Mouse (Mus musculus) ovary, postnatal 36 days (tissue): ENCODE measurements around the gene Socs1.

Experiments used
- DNase-seq: peaks from one replicate; pipeline ENCODE4 v3.0.0; 2022; ENCODE audit warnings: low spot score, mixed read lengths

Gene Socs1

DNA sequence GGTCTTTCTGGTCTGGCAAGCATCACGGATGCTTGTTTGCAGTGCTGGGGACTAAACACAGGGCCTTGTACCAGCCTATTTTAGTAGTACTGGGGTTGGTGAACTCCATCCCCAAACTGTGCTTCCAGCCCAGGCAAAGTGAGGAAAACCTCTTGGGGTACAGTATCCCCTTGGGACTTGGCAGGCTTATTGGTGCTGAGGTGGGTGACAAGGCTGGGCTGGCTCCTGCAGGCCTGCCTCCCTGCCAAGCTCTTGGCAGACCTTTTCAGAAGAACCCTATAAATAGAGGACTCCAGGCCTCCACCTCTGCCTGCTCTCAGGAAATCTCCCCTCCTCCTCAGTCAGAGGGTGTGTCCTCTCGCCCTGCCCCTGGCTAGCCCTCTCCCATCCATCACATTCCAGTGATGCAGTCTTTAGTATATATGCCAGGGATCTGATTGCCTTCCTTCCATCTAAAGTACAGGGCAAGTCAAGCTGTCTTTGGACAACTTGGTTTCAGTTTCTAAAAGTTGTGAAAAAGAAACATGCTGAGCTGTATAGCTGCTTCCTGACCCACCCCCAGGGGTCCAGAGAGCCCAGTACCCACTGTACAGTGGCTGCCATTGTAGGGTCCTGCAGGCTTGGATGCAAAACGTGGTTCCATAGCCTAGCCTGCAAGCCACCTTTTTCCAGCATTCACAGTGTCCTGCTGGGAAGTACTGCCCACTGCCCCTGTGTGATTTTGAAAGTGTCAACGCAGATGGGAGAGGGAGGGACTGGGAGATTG lies 1.6 kb upstream of the Socs1 start:
- DNase-seq, result no peak

DNA sequence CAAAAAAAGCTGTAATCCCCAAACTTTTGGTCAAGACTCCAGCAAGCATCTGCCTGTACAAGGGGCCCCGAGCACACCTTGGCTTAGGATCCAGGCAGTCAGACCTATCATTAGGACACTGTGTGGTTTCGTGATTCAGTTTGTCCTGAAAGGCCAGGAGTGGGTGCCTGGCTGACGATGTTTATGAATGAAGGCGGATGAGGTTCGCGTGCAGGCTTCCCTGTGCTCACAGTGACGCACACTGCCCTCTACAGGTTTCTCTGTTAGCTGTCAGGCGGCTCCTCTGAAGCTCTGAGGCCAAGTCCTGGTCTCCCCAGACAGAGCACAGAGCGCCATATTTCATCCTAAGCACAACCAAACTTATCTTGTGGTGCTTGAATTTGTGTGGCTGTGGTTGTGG lies 952 bp upstream of the Socs1 start:
- peak; percentile 72 for DNase-seq

DNA sequence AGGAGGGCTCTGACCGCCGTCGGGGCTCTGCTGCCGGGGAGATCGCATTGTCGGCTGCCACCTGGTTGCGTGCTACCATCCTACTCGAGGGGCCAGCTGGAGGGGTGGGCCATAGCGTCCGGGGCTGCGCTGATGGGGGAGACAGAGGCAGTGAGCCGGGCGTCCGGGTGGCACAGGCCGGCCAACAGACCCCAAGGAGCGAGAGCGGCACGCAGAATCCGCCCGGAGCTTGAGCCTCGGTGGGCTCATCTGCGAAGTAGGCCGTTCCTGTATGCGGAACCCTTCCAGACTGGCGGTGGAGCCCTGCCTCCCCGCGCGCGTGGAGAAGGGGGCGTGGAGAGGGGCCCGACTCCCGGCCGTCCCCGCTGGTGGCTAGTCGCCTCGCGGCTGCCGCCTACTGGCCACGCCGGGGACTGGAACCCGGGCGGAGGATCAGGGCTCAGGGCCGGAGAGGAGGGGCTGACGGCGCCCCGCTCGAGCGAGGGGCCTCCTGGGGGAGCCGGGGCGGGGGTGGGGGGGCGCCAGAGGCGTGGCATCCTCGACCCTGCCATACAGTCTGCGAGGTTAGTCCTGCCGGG lies 454 bp downstream of the Socs1 start:
- DNase-seq, result peak; percentile 95

DNA sequence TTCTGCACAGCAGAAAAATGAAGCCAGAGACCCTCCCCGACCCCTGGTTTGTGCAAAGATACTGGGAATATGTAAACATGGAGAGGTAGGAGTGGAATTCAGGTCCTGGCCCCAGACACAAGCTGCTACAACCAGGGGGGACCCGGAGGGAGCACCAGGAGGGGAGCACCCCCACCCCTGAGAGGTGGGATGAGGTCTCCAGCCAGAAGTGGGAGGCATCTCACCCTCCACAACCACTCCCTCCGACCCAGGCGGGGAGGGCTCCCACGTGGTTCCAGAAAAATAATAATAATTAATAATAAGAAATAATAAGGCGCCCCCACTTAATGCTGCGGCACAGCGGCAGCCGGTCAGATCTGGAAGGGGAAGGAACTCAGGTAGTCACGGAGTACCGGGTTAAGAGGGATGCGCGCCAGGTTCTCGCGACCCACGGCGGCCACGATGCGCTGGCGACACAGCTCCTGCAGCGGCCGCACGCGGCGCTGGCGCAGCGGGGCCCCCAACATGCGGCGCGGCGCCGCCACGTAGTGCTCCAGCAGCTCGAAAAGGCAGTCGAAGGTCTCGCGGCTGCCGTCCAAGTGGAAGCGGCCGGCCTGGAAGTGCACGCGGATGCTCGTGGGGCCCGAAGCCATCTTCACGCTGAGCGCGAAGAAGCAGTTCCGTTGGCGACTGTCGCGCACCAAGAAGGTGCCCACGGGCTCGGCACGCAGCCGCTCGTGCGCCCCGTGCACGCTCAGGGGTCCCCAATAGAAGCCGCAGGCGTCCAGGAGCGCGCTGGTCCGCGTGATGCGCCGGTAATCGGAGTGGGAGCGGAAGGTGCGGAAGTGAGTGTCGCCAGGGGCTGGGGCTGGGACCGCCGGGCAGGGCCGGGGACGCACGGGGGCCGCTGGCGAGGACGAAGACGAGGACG lies 1.2 kb downstream of the Socs1 start:
- peak; percentile 51 for DNase-seq

DNA sequence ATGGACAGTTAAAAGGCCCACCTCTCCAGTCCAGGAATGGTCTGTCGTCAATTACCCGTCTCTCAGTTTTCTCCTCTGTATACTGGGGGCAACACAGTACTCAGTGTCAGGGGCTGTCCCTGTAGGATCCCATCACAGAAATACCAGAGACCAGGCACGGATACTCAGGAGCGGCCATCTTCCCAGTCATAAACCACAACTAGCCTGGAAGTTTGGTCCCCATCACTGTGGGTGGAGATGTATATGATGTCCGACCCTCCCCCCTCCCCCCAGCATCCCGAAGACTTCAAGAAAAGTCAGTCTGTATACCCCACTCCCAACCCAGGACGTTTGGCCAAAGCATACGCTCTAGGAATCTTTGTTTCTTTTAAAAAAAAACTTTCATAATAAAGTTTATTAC lies 1.9 kb downstream of the Socs1 start:
- DNase-seq, result no peak

DNA sequence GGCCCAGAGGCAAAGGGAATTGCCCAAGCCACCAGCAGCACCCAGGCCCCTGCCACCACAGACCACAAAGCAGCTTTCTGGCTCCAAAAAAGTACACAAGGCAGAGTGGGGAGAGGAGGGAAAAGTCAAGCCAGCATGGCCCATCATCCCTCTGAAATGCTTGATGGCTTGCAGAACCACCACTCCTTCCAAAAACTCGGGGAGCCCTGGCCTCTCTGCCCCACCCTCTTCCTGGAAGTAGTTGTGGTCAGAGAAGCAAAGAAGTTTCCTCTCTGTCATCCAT lies 2.2 kb downstream of the Socs1 start:
- DNase-seq, result no peak

DNA sequence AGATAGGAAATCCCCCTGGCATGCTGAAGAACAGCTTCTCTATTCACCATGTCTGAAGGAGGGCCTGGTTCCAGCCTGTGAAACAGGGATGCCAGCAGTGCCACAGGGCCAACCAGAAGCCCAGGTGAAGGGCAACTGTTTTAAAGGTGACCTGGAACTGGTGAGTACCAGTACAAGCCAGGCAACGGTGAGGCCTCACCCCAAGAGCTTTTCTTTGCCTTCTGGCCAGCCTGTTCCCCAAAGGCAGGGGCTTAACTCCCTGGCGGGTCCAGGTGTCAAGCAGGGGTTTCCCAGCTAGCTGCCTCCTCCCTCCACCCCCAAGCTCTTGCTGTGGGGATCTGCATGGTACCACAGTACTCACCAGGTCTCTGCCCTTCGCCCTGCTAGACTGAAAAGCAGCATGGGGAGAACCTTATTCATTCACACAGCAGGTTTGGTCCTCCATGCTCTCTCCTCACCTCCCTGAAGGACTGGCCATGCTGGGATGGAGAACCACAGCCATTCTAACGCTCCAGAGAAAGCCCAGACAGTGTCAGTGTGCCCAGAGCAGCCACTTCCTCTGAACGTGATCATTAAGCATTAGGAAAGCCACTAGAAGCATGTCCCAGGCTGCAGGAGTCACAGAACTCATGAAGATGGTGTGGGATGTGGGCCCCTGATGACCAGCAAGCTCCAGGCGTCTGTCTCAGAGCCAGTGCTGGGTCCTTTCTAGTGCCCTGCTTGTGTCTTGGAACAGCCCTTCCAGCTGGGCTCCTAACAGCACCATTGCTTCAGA lies 2.8 kb downstream of the Socs1 start:
- no peak for DNase-seq

DNA sequence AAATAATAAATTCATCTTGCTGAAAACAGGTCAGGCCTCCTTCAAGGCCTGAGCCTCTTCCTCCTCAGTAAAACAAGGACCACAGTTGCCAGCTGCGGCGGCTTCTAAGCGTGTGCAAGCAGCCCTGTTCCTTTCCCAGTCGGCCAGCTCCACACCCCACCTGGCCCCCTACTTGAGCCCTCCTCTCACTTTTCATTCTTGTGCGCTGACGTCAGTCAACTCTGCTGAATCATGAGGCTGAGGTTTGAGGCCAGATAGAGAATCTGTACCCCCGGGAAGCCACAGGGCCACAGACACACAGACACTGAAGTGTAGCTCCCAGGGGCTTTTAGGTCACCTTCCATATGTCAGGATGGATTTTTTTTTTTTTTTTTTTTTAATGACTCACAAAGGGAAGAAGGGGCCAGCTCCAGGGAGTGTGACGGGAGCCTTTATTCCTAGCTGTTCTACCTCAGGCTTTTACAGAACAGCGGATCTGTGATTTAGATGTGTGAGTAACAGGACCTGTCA lies 3.4 kb downstream of the Socs1 start:
- DNase-seq, result no peak

DNA sequence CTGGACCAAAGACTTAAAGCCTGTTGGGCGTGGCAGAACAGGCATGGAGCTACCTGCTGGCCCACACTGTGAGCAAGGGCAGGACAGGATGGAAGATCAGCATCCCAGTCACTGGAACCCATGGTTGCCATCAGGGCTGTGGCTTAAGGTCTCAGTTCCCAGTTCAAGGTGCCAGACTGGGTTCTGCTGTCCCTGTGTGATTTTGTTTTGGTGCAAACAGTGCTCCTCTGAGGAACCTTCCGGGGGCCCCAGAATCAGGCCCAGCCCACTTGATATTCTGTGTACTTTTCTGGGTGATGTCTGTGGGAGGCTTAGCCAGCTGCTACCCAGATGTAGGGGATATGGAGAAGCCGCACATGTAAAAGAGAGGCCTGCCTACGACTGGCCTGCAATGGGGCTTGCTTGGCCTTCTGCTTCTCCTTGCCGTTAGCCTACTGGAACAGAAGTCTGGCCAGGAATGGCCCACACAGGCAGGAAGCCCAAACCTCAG lies 4.7 kb downstream of the Socs1 start:
- DNase-seq, result no peak

DNA sequence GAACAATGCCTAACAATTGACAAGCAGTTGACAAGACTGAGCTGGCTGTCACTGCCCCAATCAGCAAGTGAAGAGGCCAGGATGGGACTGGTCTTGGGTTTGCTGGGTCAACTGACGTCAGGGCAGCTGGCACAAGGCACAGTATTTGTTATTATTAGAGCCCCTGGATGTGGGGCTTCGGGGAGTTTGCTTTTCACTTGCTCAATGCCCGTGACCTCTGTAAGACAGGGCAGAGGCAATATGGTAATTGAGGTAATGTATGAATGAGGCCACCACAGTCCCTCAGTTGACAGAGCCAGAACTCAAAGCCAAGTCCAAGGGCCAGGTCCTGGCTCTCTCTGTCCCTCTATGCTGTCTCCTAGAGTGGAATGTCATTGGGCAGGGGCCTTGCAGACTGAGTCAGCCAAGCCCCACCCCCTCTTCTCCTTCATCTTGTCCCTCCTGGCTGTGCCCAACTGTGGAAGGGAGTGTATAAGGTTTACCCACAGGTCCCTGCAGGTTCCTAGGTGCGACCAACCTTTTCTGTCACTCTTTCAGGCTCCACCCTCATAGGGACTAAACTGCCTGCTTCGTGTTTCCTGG lies 7.7 kb downstream of the Socs1 start:
- DNase-seq, result no peak

DNA sequence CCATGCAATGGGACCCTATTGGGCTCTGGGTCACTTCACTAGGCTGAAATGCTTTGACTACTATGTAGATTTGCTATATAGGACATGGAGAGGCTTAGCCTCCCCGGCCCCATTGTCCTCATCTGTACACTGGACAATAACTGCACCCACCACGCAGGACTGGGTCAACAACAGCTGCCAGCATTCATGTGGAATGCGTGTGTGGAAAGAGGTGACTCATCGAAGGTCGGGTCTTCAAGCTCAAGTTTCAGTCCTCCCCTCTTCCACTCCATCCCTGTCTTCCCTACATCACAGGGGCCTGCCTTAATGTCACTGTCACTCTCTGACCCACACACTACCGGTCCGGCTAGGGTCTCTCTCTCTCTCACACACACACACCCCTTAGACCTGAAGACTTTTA lies 9.0 kb downstream of the Socs1 start:
- no peak for DNase-seq

DNA sequence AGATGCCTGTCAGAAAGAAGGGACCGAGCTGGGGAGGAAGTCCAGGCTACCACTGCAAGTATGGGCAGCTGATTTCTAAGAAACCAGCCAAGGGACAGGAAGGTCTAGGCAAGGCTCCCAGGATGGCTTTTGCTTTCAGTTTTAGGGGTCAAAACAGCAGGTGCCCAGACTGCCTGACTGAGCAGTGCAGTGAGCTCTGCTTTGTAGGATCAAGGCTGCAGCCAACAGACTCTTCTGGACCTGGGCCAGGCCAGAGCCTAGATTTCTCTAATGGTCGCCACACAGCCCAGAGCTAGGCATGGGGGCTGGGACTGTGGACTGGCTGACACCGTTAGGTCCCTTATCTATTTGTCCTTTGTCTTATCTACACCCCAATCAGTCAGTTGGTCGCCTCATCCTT lies 10.6 kb downstream of the Socs1 start:
- DNase-seq, result no peak

DNA sequence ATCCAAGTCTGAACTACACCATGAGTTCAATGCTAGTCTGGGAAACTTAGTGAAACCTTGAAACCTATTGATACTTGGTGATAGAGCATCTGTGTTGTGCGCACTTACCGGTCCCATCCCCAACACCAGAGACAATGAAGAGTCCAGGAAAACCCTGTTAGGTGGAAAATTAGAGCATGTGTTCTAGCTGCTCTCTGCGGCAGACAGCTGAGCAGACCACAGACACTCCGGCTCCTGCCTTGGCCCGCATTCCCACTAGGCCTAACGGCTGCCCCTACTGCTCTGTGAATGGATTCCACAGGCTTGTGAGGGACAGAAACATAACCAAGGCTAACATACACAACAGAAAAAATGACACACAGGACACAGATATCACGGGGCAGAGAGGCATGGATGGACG lies 11.8 kb downstream of the Socs1 start:
- DNase-seq, result no peak

DNA sequence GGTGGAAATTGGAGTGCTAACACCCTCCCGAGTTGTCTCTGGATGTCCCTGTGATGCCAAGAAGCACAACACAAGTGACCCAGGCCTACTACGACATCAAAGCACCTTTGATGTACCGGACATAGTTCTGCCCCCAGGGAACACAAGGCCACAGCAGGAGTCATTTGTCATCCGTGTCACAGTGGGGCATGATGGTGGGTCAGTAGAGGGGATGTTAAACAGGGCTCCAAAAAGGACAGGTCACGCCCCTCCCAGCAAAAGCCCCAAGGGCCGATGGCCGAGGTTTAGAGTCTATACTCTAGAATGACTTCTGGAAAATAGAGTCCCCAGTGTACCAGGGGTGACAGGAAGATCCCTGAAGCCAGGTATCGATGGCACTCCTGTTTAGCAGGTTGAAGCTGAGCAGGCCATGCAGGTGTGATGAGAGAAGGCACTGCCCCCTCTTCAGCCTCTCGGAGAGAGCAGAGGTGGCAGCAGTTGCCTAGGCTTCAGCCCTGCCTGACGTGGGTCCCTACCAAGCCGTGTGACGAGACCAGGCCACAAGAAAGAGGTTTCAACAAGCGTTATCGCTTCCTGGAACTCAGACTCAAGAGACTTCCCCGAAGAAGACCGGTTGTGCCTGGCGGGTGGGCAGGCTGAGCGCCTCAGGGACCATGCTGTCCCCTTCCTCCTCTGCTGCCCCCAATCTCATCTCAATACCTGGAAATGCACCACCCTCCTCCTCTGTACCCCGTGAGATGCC lies 13.4 kb downstream of the Socs1 start:
- no peak for DNase-seq

DNA sequence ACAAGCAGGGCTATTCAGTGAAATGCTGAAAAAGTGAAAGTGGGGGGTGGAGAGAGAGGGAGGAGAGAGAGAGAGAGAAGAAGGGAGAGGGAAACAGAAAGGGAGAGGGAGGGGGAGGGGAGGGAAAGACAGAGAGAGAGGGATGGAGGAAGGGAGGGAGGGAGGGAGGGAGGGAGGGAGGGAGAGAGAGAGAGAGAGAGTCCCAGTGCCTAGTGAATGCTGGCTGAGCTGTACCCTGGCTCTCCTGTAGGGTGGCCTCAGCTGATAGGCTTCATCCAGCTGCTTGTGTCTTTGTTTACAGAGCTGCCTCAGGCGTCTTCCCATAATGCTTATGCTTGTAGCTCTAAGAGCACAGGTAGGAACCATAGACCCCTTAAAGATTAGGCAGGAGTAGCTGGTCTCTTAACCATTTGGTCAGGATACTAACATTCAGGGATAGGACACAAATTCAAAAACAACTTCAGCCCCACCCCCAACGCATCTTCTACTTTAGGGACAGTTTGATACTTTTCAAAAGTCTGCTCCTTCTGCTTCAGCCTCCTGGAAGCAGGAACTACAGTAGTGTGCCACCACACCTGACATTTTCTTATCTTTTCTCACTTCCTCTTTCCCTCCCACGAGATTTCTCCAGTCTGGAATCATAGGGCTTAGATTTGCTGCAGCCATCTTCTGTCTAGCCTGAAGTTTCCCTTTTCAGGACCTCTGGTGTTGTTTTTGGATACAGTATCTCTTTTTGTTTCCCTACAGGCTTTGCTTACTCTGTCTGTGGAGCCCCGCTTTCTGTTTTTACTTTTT lies 14.6 kb downstream of the Socs1 start:
- DNase-seq, result no peak

DNA sequence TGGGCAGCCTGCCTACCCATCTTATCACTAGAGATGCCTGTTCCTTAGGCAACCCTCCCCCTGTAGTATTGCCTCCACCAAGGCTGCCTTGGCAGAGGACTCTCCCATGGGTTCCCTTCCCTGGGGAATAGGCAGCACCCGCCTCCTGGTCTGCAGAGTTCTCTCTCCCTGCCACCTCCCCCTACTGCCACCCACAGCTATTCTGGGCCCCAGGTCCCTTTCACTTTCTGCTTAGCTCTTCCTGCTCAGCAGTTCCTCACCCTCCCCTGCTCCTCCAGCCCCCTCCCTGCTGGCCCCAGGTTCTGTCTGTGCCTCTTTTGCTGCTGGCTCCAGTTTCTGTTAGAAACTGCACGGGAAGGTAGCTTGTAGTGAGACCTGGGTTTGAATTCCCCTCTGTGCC lies 15.7 kb downstream of the Socs1 start:
- no peak for DNase-seq

DNA sequence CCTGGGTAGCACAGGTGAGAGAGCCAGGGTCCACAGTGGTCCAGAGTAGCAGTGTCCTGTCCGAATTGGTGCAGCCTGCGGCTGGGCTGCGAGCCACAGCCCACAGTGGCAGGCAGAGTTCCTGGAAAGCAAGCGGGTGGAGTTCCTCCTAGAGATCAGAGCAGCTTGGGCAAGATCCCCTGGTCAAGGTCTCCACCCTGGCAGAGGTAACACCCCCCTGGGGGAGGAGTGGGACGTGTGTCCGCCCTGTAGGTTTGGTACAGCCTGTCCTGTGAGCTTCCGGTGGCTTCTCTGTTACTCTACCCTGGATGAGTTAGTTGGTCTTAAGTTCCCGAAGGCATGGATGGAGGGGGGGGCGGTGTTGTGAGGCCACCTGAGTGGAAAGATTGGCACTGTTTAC lies 16.5 kb downstream of the Socs1 start:
- DNase-seq, result no peak

DNA sequence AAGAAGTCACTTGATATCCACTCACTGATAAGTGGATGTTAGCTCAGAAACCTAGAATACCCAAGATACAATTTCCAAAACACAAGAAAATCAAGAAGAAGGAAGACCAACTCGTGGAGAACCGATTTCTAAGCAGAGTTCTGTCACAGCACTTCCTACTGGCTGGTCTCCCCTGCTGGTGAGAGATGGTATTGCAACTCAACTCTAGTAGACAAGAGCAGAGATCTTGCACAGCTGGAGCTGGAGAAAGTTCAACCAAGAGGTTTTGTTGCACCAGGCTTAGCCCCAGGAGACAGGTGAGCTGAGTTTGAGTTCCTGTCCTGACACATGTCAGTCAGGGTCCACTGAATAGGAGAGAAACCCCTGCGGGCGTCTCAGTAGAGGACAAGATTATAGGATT lies 18.2 kb downstream of the Socs1 start:
- no peak for DNase-seq

DNA sequence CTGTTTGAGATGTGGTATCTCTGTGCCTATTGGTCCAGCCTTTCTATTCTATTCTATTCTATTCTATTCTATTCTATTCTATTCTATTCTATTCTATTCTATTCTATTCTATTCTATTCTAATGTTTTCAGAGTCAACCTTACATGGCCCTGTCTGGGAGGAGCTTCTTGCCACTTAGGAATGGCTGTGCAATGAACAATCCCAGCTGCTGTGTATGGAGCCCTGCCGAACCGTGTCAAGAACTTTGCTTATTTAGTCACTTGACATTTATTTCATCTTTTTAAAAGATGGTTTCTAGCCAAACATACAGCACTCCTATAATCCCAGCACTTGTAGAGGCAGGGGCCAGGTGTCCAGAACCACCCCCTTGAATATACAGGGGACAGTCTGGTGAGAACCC lies 21.0 kb downstream of the Socs1 start:
- no peak for DNase-seq
